Mouse (Mus musculus): ENCODE measurements around the gene Kif3b.
"Not testable (repeated sequence)": the region's sequence is repeated elsewhere in the genome, so short reads cannot be mapped to it uniquely, and the experiment has no call there.

The Kif3b gene

DNA sequence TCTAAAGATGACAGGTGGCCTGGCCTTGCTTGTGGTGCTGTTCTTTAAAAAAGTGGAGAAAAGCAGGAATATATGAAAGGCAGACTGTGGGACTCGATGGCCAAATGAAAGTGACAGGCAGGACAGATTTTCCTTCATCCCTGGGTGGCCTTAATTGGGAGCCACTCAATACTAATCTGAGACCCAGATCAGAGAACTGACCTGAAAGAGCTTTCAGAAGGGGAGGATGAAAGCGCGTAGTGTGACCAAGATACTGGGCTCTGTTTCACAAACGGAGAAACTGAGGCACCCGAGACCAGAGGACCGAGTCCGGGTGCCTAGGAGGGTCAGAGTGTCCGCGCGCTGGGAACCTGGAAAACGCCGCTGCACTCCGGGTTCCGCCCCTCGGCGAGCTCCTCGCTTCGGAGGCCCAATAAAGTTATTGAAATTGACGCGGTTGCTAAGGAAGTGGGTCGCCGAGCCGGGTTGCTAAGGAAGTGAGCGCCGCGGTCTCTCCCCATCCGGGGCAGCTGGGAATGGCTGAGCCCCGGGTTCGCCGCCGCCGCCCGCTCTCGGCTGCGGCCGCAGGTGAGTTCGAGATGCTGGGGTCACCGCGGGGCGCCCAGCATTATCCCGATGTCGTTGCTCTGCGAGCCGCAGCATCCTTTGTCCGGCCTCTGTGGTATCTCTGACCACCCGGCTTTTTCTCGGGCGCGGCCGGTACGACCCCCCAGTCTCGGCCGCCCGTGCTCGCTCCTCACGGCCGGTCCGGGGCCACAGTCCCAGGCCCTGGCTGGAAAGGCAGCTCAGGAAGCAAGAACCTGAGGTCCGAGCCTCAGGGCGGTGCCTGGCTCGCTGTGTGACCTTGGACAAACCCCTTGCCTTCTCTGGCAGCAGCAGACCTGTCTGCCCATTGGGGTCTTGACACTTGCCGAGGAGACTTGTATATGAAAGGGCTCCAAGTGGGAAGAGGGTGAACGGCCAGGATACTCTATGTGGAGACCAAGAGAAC lies at the start of gene Kif3b:
TSS of gene Kif3b (plus strand) at position 476 of the 991 bp plus-strand sequence.
- peak; percentile 79 to 83 for DNase-seq (ENCODE audit: low spot score in 2 of 2)

DNA sequence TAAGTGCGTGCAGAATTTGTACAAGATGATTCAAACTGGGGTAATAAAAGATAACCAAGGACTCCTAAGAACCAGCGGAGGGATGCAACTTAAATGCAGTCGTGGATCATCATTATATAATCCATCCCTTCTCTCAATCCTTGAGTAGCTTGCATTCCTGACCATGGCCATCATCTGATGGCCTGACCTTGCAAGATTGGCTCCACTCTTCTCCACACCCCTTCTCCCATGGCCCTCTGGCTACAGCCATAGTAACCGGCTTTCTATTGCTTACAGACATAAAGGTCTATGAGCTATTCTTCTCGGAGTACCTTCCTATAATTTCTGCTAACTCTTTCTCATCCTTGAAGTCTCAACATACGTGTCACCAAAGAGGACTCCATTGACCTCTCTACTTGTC lies 49.1 kb upstream of the Kif3b start:
- no peak for DNase-seq (ENCODE audit: low spot score in 2 of 2)

DNA sequence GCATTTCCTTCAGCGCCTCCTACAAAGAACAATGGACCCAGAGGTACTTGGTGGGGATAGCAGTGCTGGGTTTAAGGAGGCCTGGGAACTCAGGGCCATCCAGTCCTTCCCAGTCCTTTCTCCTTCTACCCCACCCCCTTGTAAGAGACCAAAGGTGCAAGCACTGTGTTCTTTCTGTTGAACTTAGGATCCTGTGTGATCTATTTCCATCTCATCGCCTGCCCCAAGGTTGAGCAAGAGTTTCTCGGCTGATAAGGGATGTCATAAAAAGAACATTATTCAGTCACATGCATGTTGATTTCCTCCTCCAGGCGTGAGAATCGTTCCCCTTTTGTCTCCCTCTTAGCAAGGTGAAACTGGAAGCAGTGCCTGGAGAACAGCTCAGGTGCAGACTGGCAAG lies 41.5 kb upstream of the Kif3b start:
- DNase-seq (ENCODE audit: low spot score in 2 of 2), result no peak

DNA sequence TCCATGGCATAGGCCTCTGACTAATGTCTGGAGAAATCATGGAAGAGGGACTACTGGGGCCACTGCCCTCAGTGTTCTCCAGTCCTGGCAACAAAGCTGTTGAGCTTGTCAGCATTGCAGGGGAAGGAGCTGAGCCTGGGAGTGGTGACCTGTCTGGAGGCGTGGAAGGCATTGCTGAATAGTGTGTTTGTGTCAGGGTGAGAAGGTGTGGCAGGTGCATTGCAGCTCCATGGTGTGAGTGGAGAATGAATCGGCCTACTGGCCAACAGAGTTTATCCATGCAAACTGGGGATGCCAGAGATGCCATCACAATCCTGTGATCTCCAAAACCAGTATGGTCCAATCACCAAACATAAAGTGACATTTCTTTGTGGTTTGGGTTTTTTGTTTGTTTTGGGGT lies 34.6 kb upstream of the Kif3b start:
- no peak for DNase-seq (ENCODE audit: low spot score in 2 of 2)

DNA sequence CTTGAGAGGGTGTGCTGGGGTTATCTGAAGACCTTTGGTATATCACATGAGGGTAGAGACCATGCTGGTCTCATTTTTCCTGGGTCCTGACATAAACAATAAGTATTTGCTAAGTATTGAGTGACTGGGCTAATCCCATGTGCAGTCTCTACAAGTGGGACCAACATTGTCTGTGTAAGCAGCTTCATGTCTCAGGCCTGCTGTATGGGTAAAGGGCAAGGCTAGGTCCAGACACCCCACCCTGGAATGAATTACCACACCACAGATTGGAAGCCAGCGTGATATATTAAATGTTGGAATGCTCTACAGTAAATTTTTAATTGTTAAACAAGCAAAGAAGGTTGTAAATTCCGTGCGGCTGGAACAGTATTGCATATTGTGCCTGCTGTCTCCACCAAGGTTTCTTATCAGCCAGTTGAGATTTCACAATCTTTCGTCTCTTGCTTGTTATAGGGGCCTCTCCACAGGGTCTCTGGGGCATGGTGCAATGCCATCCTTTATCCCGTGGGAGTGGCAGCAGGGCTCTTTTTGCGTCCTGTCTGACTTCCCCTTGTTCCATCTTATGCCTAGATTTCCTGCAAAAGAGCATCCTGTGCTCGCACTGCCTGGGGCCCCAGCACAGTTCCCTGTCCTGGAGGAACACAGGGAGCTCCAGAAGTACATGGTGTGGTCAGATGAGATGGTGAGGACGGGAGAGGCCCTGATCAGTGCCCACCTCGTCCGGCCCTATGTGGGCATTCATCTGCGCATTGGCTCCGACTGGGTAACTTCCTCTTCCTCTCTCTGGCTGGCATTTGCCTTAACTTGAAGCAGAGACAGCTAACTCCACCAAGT lies 32.0 kb upstream of the Kif3b start:
- no peak for DNase-seq (ENCODE audit: low spot score in 2 of 2)

DNA sequence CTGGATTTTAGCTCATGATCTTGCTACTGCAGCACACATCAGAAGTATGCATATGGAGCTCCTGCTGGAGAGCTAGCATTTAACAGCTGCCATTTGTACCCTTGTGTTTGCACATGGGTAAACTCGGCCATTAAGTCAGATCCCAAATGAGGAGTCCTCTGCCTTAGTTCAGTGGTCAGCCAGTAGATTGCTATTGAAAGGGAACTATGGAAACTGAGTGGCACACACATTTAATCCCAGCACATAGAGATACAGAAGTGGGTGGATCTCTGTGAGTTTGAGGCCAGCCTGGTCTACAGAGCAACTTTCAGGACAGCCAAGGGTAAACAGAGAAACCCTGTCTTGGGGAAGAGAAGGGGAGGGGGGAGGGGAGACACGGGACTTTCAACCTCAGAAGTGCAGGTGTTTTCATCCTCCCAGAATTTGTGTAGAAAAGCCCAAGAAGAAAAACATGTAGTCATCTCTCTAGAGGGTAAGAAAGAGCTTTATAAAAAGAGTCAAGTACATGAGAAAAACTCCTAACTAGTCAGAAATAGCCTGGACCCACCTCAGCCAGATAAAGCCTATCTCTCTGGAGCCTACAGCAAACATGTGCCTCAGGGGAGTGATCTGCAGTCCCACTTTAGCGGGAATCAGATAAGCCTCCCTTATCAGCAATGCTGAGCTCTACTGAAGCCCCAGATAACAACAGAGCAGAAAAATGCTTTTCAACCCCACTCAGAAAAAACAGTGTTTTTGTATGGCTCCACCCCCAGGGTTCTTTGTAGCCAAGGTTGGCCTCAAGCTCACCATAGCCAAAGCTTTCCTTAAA lies 31.1 kb upstream of the Kif3b start:
- DNase-seq (ENCODE audit: low spot score in 2 of 2), result no peak

DNA sequence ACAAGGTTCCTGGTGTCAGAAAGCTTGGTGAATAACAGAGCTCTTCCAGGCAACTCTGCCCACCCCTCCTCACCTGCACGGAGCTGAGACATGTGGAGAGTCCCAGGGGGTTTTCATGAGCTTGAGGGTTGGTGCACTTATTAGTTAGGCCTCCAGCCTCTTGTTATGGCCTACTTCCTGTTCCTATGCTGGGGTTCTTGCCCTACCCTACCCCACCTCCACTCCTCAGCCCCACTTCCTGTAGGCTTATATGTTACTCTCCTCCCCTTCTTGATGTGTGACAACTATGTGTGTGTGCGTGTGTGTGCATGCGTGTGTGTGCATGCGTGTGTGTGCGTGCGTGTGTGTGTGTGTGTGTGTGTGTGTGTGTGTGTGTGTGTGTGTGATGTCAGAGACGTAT lies 28.2 kb upstream of the Kif3b start:
- no peak for DNase-seq (ENCODE audit: low spot score in 2 of 2)

DNA sequence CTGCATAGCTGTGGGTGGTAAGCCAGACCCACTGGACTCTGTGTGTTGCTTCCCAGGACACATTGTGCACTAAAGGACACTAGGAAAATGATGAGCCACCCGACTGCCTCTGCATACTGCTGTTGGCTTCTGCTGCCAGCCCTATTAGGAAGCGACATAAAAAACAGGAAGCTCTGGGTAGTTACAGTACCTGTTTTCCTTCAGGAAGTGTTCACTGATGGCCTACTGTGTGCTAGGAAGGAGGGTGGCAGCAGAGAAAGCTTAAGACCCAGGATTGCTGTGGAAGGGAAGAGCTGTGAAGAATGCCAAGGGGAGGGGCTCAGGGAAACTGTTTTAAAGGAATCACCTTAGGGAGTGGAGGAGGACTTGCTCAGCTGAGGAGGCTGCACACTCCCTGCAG lies 23.9 kb upstream of the Kif3b start:
- DNase-seq (ENCODE audit: low spot score in 2 of 2), result no peak

DNA sequence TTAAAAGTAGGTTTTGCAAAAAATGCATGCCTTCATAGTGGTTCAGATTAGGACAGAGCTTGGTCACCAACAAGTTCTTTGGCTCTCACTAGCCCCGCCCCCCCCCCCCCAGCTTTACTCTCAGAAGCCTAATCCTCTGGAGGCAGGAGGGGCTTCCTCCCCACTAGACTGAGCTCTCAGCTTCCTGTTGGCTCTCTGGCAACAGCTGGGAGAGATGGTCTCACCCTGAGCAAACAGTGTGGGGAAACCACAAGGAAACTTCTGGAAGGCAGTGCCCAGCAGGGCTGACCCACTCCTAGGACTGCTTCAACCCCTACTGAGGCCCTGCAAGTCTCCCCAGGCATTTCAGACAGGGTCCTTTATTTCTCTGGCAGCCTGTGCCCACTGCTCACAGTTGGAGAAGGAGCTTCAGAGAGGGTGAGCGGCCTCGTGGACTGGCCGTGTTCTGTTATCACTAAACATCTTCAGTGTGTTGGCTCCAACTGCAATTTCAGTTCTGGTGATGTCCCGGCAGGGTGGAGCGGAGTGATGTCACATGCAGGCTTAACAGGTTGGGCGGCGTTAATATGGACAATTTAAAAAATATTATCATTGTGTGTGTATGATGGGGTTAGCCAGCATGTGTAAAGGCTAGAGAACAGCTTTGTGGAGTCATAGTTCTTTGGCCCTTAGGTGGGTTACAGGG lies 20.8 kb upstream of the Kif3b start:
- DNase-seq (ENCODE audit: low spot score in 2 of 2), result not testable (repeated sequence)

DNA sequence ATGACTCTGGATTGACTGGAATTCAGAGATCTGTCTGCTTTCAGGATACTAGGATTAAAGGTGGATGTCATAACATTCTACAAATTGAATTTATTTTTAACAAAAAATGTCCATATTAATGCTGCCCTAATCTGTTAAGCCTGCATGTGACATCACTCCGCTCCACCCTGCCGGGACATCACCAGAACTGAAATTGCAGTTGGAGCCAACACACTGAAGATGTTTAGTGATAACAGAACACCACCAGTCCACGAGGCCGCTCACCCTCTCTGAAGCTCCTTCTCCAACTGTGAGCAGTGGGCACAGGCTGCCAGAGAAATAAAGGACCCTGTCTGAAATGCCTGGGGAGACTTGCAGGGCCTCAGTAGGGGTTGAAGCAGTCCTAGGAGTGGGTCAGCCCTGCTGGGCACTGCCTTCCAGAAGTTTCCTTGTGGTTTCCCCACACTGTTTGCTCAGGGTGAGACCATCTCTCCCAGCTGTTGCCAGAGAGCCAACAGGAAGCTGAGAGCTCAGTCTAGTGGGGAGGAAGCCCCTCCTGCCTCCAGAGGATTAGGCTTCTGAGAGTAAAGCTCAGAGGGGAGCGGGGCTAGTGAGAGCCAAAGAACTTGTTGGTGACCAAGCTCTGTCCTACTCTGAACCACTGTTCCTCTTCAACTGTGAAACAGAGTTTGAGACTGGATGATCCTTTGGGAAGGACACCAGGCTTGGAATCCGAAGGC lies 16.9 kb upstream of the Kif3b start:
- not testable (repeated sequence) for DNase-seq (ENCODE audit: low spot score in 2 of 2)

DNA sequence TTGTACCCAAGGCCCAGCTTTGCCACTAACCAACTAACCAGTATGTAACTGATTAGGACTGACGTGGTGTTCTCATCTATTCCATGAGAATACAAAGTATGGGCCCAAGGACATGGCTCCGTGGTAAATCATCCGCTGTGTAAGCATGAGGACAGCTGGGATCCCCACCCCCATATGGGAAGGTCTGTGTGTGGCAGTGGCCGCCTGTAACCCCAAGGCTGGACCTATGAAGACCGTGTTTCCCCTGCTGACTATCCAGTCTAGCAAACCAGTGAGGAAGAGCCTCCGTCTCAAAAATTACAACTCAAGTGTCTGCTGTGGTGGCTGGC lies 16.3 kb upstream of the Kif3b start:
- no peak for DNase-seq (ENCODE audit: low spot score in 2 of 2)

DNA sequence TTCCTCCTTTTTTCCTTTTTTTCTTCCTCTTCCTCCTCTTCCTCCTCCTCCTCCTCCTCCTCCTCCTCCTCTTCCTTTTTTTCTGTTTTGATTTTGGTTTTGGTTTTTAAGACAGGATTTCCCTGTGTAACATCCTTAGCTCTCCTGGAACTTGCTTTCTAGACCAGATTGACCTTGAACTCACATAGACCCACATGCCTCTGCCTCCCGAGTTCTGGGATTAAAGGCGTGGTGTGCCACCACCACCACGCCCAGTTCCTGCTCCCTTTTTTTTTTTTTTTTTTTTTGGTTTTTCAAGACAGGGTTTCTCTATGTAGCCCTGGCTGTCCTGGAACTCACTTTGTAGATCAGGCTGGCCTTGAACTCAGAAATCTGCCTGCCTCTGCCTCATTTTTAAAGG lies 15.6 kb upstream of the Kif3b start:
- DNase-seq (ENCODE audit: low spot score in 2 of 2), result not testable (repeated sequence)

DNA sequence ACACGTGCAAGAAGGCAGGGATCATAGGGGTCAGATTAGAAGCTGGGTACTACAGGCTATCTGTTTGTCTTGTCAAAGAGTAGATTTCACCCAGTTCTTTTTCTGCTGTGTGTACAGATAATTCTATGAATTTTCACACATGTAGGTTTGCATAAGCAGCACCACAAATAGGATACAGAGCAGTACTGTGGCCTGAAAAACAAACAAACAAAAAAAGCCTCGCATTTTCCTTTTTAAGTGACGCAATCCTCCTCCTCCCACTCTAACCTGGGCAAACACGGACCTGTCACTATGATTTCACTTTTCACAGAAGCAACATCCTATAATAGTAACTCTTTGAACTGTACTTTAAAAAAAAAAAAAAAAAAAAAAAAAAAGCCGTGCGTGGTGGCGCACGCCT lies 14.8 kb upstream of the Kif3b start:
- no peak for DNase-seq (ENCODE audit: low spot score in 2 of 2)

DNA sequence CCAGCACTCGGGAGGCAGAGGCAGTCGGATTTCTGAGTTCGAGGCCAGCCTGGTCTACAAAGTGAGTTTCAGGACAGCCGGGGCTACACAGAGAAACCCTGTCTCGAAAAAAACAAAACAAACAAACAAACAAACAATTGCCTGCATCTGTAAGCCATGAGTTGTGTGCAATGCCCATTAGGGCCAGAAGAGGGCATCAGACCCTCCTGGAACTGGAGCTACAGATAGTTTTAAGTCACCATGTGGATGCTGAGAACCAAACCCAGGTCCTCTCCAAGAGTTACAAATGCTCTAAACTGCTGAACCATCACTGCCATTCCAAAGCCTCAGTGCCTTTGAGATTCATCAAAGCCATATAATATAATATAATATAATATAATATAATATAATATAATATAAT lies 14.4 kb upstream of the Kif3b start:
- DNase-seq (ENCODE audit: low spot score in 2 of 2), result not testable (repeated sequence)

DNA sequence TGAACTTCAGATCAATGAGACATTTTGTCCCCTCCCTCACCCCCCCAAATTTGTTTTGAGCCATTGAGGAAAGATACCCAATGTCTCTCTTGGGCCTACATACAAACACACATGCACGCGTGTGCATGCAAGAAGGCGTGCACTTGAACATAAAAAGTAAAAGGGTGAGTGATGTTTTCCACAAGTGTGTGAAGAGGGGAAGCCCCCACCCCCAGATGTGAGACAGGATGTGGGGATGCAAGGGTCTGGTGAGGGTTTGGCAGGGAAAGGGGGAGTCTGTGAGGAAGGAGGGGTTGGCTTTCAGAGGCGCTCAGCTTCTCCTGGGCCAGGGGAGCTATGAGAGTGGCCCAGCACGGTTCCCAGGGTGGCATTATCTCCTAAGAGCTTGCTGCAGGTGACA lies 12.9 kb upstream of the Kif3b start:
- no peak for DNase-seq (ENCODE audit: low spot score in 2 of 2)

DNA sequence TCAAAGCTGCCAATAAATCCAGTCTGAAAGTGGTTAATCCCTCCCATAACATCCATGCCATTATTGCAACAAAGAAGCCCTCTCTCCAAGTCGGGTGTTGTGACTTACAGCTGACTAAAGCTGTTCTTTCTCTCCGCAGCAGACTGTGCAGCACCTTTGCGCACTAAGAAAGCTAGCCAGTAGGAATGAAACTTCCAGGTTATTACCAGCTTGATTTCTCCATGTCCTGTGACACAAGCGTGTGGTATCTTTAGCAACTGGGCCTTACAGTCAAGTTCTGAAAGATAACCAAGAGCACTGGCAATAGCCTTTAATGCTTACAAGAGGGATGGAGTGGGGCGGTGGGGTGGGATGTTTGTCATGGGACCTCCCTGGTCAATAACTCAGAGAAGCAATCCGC lies 7.3 kb upstream of the Kif3b start:
- DNase-seq (ENCODE audit: low spot score in 2 of 2), result no peak

DNA sequence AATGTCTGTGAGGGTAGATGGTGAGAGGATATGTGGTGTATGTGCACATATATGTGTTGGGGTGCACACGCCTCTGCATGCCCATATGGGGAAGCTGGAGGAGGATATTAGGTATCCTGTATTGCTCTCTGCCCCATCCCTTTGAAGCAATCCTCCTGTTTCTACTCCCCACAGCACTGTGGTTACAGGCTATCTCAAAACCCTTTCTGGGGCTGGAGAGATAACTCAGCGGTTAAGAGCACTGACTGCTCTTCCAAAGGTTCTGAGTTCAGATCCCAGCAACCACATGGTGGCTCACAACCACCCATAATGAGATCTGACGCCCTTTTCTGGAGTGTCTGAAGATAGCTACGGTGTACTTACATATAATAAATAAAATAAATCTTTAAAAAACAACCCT lies 4.7 kb upstream of the Kif3b start:
- DNase-seq (ENCODE audit: low spot score in 2 of 2), result no peak

DNA sequence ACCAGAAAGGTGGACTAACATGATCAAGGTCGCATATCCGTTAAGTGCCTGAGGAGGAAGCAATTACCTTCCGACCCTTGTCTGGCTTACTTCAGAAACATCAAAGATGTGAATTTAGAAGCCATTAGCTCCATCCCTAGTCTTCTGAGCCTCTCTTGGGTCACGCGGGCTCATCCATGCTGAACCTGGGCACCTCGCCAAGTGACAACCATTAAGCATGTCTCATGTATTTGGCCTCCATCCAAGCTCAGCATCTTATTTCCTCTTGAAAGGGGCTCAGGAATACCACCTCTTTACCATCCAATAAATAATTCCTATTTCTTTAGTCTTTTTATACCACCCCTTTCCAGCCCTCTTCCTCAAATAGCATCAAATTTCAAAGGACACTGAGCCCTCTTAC lies 3.4 kb upstream of the Kif3b start:
- DNase-seq (ENCODE audit: low spot score in 2 of 2), result no peak

DNA sequence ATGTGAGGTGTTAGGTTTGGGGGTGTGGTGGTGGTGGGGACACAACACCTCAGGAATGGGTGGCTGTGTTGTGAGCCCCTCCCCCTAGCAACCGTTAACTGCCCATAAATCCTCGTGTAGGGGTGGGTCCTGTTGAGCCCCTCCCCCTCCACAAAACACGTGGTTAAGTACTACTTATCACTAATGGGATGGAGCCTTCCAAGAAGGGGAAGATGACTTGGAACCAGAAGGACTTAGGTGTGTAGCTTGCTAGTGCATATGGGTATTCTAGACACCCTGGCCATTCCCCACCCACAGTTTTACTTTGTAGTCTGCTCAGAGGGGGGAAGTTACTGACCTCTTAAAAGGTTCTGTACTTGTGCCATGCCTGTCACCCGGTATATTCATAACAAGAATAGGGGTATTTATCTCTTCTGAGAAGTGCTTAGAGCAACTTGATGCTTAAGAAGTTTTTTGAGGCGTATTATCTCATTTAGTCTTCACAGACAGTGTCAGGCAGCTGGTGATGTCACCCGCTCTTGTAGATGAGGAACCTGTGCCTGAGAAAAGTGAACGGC lies 1.2 kb downstream of the Kif3b start:
- no peak for DNase-seq (ENCODE audit: low spot score in 2 of 2)

DNA sequence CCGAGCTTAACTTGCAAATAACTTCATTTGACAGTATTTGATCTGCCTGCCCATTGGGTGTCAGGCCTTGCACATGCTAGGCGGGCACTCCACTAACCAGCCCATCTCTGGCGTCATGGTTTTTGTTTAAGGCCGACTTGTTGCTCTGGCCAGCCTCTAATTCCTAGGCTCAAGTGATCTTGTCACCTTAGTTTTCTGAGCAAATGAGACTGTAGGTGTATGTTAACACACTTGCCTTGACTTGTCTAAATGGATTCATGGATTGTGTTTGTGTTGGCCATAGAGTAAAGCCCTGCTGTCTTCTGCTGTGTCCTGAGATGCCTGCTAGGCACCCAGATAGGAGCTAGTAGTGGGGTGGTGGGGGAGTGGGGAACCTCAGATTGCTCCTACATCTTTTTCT lies 4.0 kb downstream of the Kif3b start:
- no peak for DNase-seq (ENCODE audit: low spot score in 2 of 2)

Measured in urinary bladder, adult 18-20 months (tissue).